Mouse (Mus musculus): Measurements from ENCODE around the gene Nell2.

Gene Nell2

DNA sequence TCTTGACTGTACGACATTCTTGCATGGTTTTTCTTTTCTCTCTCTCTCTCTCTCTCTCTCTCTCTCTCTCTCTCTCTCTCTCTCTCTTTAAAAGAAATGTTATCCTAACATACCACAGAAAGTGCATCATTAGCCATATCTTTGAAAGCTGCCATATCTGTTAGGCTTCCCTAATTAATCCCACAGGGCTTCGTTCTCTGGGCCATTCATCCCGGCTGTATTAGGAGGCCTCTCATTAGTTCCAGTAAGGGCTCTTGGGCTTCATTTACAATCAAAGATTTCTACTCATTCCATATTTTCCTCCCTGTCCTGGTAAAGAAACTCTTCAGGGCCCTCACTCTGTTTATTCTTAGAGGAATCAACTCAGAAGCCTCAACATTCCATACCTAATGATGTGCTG lies 161.9 kb downstream of the Nell2 start:
- Histone ChIP-seq H3K4me1 (replicated peaks; ENCODE audit: low read depth, low read length) (no peaks in the 10 kb centered on the region), H3K36me3 (ENCODE audit: insufficient read depth, low read length) (no peaks in the 10 kb centered on the region), H3K27me3 (ENCODE audit: insufficient read depth, low read length) (no peaks in the 10 kb centered on the region), H3K4me3 (replicated peaks; ENCODE audit: low read length) (no peak overlapping the region), H3K9me3 (ENCODE audit: low read length) (no peaks in the 10 kb centered on the region)
- TF ChIP-seq NANOG (IDR thresholded peaks at IDR 0.05; ENCODE audit: borderline replicate concordance, low read length) (no peak), POU5F1 (IDR thresholded peaks at IDR 0.05; ENCODE audit: borderline replicate concordance, low read length) (no peak), CTCF (conservative IDR thresholded peaks at IDR 0.05; ENCODE audit: low read length) (no peak)

DNA sequence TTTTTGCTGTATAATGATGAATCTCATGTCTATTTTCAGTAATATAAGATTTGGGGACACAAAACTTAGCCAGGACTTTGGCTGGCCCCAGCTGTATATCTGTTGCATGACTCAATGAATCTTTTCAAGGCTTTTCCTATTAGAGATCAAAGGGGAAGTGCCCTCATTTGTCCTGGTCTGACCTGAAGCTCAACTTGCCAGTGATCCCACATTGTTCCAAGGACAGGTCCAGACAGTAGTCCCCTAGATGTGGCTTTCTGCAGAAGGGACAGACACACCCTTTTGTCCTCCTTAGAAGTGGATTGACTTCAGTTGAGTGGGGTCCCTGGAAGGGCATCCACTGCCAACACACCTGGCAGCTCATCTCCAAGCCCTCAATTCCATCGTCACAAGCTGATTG lies 173.6 kb downstream of the Nell2 start:
- TF ChIP-seq NANOG (IDR thresholded peaks at IDR 0.05; ENCODE audit: borderline replicate concordance, low read length) (no peak), POU5F1 (IDR thresholded peaks at IDR 0.05; ENCODE audit: borderline replicate concordance, low read length) (no peak), CTCF (conservative IDR thresholded peaks at IDR 0.05; ENCODE audit: low read length) (no peak)
- no peaks in the 10 kb centered on the region for H3K4me1 ChIP-seq (replicated peaks; ENCODE audit: low read depth, low read length)
- H3K4me3 ChIP-seq (replicated peaks; ENCODE audit: low read length), result no peak overlapping the region
- no peaks in the 10 kb centered on the region for H3K36me3 ChIP-seq (ENCODE audit: insufficient read depth, low read length)
- no peaks in the 10 kb centered on the region for H3K9me3 ChIP-seq (ENCODE audit: low read length)
- H3K27me3 ChIP-seq (ENCODE audit: insufficient read depth, low read length), result no peaks in the 10 kb centered on the region

DNA sequence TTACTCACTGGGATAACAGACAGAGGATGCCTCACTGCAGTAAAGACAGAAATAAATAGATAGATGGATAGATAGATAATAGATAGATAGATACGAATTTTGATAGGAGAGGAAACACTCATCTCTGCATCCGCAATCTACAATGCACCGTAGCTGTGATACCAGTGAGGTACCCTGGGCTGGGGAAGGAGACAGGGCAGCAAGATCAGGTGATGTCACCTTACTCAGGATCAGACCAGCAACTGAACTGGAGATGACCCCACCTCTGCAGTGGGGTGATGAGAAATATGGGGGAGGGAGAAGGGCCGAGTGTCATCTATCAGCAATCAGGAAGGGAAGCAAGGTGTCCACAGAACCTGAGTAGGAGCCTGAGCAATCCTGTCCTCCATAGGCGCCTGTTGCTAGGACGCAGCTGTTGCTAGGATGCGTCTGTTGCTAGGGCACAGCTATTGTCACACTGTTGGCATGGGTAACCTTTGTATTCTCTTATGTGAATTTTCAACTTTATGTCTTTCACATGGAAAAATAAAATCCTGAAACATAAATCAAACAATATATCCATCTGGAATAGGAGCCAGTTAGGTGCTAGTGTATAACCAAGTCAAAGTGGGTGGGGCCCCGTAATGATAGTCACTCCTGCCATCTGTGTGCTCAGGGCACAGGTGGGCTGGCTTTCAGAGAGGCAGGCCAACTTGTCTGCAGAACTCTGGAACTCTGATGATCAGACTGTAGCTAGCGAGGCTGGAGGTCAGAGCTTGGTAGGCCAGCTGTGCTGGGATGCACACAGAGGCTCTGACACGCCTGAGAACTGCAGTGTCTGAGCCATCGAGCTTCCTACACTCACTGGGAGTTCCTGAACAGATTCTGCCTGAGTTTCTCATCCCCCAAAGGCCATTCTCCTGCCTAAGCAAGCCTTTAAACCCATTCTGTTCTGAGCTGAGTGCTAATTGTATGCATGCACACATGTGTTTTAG lies 193.7 kb downstream of the Nell2 start:
- Histone ChIP-seq H3K4me3 (replicated peaks; ENCODE audit: low read length) (no peak overlapping the region), H3K4me1 (replicated peaks; ENCODE audit: low read depth, low read length) (0 out of 2 replicates have a peak, but pooled peaks cover 9% of the 10 kb centered on the region), H3K27me3 (ENCODE audit: insufficient read depth, low read length) (no peaks in the 10 kb centered on the region), H3K9me3 (ENCODE audit: low read length) (no peaks in the 10 kb centered on the region), H3K36me3 (ENCODE audit: insufficient read depth, low read length) (no peaks in the 10 kb centered on the region)
- TF ChIP-seq NANOG (IDR thresholded peaks at IDR 0.05; ENCODE audit: borderline replicate concordance, low read length) (no peak), CTCF (conservative IDR thresholded peaks at IDR 0.05; ENCODE audit: low read length) (no peak), POU5F1 (IDR thresholded peaks at IDR 0.05; ENCODE audit: borderline replicate concordance, low read length) (no peak)

DNA sequence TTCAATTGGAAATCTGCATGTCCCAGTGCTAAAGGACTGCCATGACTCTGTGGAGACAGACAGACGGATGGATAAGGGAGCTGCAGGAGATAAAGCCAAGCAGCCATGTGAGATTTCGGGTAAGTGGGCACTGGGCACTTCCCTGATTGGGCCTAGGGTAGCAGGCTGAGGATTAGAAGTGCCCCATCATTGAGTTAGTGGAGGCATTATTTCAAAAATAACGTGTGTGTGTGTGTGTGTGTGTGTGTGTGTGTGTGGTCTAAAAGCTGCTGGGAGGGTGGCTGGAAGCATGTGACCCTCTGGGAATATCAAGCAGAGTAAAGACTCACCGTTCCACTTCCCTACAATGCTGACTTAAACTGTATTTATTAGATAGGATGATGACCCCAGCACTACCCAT lies 195.1 kb downstream of the Nell2 start:
- H3K36me3 ChIP-seq (ENCODE audit: insufficient read depth, low read length), result no peaks in the 10 kb centered on the region
- H3K4me1 ChIP-seq (replicated peaks; ENCODE audit: low read depth, low read length), result 0 out of 2 replicates have a peak, but pooled peaks cover 9% of the 10 kb centered on the region
- TF ChIP-seq POU5F1 (IDR thresholded peaks at IDR 0.05; ENCODE audit: borderline replicate concordance, low read length), result no peak
- no peaks in the 10 kb centered on the region for H3K9me3 ChIP-seq (ENCODE audit: low read length)
- H3K27me3 ChIP-seq (ENCODE audit: insufficient read depth, low read length), result no peaks in the 10 kb centered on the region
- H3K4me3 ChIP-seq (replicated peaks; ENCODE audit: low read length), result no peak overlapping the region

DNA sequence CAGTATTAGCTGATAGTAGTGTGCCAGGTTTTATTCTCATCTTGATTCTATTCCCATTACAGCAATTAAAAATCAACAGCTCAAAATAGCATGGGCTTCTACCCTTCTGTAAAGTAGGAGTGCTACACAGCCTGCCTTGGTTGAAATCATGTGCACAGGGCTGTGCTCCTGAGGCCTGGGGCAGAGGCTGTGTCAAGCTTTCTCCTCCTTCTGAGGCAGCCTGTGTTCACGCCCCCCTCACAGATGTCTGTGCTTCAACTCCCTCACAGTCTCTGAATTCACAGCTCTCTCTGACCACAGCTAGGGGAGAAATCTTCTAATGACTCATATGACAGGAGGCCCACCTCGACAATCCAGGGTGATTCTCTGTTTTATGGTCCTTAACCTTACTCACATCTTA lies 197.4 kb downstream of the Nell2 start:
- Histone ChIP-seq H3K4me1 (replicated peaks; ENCODE audit: low read depth, low read length) (0 out of 2 replicates have a peak, but pooled peaks cover 9% of the 10 kb centered on the region), H3K4me3 (replicated peaks; ENCODE audit: low read length) (no peak overlapping the region)
- TF ChIP-seq POU5F1 (IDR thresholded peaks at IDR 0.05; ENCODE audit: borderline replicate concordance, low read length), result no peak
- TF ChIP-seq NANOG (IDR thresholded peaks at IDR 0.05; ENCODE audit: borderline replicate concordance, low read length), result no peak
- TF ChIP-seq CTCF (conservative IDR thresholded peaks at IDR 0.05; ENCODE audit: low read length), result no peak

DNA sequence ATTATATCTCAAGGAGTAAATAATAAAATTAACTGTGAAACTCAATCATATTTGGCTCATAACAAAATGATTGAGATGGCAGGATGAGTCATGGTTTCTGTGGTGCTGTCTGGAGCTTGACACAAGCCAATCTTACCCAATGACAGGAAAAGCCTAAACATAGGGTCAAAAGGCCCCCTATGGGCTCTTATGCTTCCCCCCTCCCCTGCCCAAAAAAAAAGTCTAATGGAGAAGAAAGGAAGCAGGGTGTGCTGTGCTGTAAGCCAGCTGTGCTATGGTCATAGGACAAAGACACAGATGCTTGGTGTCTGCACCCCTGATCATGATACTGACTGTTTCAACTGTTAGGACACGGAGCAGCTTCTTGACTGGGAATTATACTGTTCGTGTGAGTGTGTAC lies 205.6 kb downstream of the Nell2 start:
- Histone ChIP-seq H3K27me3 (ENCODE audit: insufficient read depth, low read length) (no peaks in the 10 kb centered on the region), H3K4me3 (replicated peaks; ENCODE audit: low read length) (no peak overlapping the region), H3K36me3 (ENCODE audit: insufficient read depth, low read length) (no peaks in the 10 kb centered on the region), H3K4me1 (replicated peaks; ENCODE audit: low read depth, low read length) (no peaks in the 10 kb centered on the region), H3K9me3 (ENCODE audit: low read length) (no peaks in the 10 kb centered on the region)
- TF ChIP-seq POU5F1 (IDR thresholded peaks at IDR 0.05; ENCODE audit: borderline replicate concordance, low read length) (no peak), NANOG (IDR thresholded peaks at IDR 0.05; ENCODE audit: borderline replicate concordance, low read length) (no peak), CTCF (conservative IDR thresholded peaks at IDR 0.05; ENCODE audit: low read length) (no peak)

More for the DNA sequence above, 197.4 kb downstream of the Nell2 start:
- H3K27me3 ChIP-seq (ENCODE audit: insufficient read depth, low read length), result no peaks in the 10 kb centered on the region
- no peaks in the 10 kb centered on the region for H3K9me3 ChIP-seq (ENCODE audit: low read length)
- H3K36me3 ChIP-seq (ENCODE audit: insufficient read depth, low read length), result no peaks in the 10 kb centered on the region

DNA sequence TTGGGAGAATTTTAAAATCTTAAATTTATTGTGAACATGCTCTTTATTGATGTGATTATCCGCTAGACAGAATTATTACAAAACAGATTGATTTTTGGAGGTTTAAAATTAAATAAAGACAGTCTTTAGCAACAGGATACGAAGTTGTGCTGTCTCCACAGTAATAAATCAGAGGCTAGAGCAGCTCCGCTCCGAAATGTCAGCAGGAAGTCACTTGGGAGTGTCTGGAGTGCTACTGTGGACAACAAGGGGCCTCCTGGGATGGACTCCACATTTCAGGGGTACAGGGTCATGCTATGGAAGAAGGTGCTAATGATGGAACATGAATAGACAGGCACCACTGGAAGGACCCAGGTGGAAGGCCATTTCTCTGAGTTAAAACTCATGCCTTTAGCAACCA lies 211.7 kb downstream of the Nell2 start:
- Histone ChIP-seq H3K27me3 (ENCODE audit: insufficient read depth, low read length) (no peaks in the 10 kb centered on the region), H3K4me1 (replicated peaks; ENCODE audit: low read depth, low read length) (no peaks in the 10 kb centered on the region), H3K4me3 (replicated peaks; ENCODE audit: low read length) (no peak overlapping the region), H3K36me3 (ENCODE audit: insufficient read depth, low read length) (no peaks in the 10 kb centered on the region), H3K9me3 (ENCODE audit: low read length) (no peaks in the 10 kb centered on the region)
- TF ChIP-seq POU5F1 (IDR thresholded peaks at IDR 0.05; ENCODE audit: borderline replicate concordance, low read length) (no peak), CTCF (conservative IDR thresholded peaks at IDR 0.05; ENCODE audit: low read length) (no peak), NANOG (IDR thresholded peaks at IDR 0.05; ENCODE audit: borderline replicate concordance, low read length) (no peak)

DNA sequence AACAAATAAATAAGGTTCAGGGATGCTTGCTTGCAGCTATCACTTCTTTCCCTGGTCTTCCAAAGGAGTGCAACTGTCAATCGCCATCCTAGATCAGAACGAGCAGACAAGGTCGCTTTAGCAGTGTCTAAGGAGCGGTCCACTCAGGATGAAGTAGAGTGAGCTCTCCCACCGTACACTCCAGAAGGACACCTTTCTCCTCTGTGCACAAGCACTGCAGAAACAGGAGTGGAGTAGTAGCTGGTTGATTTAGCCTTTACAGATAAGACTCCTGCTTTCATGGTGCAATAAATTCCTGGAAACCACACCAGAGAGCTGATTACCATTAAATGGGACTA lies 213.6 kb downstream of the Nell2 start:
- no peaks in the 10 kb centered on the region for H3K4me1 ChIP-seq (replicated peaks; ENCODE audit: low read depth, low read length)
- H3K27me3 ChIP-seq (ENCODE audit: insufficient read depth, low read length), result no peaks in the 10 kb centered on the region
- H3K9me3 ChIP-seq (ENCODE audit: low read length), result no peaks in the 10 kb centered on the region
- no peak overlapping the region for H3K4me3 ChIP-seq (replicated peaks; ENCODE audit: low read length)
- no peaks in the 10 kb centered on the region for H3K36me3 ChIP-seq (ENCODE audit: insufficient read depth, low read length)
- TF ChIP-seq POU5F1 (IDR thresholded peaks at IDR 0.05; ENCODE audit: borderline replicate concordance, low read length) (no peak), NANOG (IDR thresholded peaks at IDR 0.05; ENCODE audit: borderline replicate concordance, low read length) (no peak), CTCF (conservative IDR thresholded peaks at IDR 0.05; ENCODE audit: low read length) (no peak)
